10 mouse cellular contexts compared by ENCODE assay signal in genomic region chr3:104791017-104791416, GRCm38 (mm10). TPM values are rescaled to one million over a fixed set of nuclear protein-coding genes. Genes with fewer than 3 reads are reported as not detected.
A peak's percentile ranks its signal among the peaks of the same experiment; 100 is the strongest.
DNase-seq lines count a peak whose midpoint lies in the region; ATAC-seq and TF ChIP-seq lines count a peak whose summit lies in the region.
"Had no signal": no experiment of that assay in that cellular context is flagged by ENCODE, and none has a peak within 500 bp of the region (broad histone marks: within the 10 kb centered on the region; RNA-seq: fewer than 3 reads in every experiment).

No protein-coding gene starts in this region.

- no peak for DNase-seq in heart, embryonic 10.5 days (ENCODE audit: low spot score)
- no peak for DNase-seq in heart, adult 11 months
- DNase-seq in heart, postnatal 0 days (ENCODE audit: low spot score), result no peak
- DNase-seq in liver, postnatal 0 days, result no peak
- DNase-seq in adrenal gland, adult 18-20 months (ENCODE audit: low spot score in 2 of 2), result no peak
- DNase-seq in layer of hippocampus, adult 18-20 months (ENCODE audit: low spot score in 2 of 2), result no peak
- DNase-seq in urinary bladder, postnatal 10 days (ENCODE audit: low spot score), result no peak
- DNase-seq: B cell, adult 2 months had no signal

- peak overlapping the region; percentile 90 for H3K27ac ChIP-seq in heart, embryonic 10.5 days
- H3K27ac ChIP-seq in ES-Bruce4 (ENCODE audit: insufficient read depth, low read length), result 0 out of 2 replicates have a peak overlapping the region, but pooled peaks have one; percentile 13
- H3K27ac ChIP-seq in heart, postnatal 0 days (ENCODE audit: low read depth), result peak overlapping the region; percentile 92
- no peak overlapping the region for H3K27ac ChIP-seq in liver, postnatal 0 days (ENCODE audit: low read depth)

- ATAC-seq in heart, postnatal 0 days (ENCODE audit: insufficient read depth, low read depth), result no peak
- ATAC-seq in liver, postnatal 0 days, result no peak

- H3K4me2 ChIP-seq in heart, postnatal 0 days (ENCODE audit: low read depth, low read length), result peak overlapping the region; percentile 77
- H3K4me2 ChIP-seq in liver, postnatal 0 days (ENCODE audit: low read depth, low read length), result peak overlapping the region; percentile 69

- H3K36me3 ChIP-seq in heart, embryonic 10.5 days, result peaks cover 46% of the 10 kb centered on the region
- H3K36me3 ChIP-seq in ES-Bruce4 (ENCODE audit: control insufficient read depth, insufficient read depth, low read length, poor library complexity, severe bottlenecking), result peaks cover 3% of the 10 kb centered on the region; the same call in 1 of the 2 replicates
- H3K36me3 ChIP-seq in heart, postnatal 0 days (replicated peaks; ENCODE audit: control insufficient read depth, insufficient read depth, low read length), result peaks cover 16% of the 10 kb centered on the region
- H3K36me3 ChIP-seq in liver, postnatal 0 days (replicated peaks; ENCODE audit: insufficient read depth, low read length), result peaks cover 17% of the 10 kb centered on the region

- H3K9me3 ChIP-seq in heart, embryonic 10.5 days, result no peaks in the 10 kb centered on the region
- H3K9me3 ChIP-seq in ES-Bruce4 (replicated peaks; ENCODE audit: control insufficient read depth, insufficient read depth, low read length, poor library complexity, severe bottlenecking), result no peaks in the 10 kb centered on the region
- H3K9me3 ChIP-seq in heart, postnatal 0 days (replicated peaks; ENCODE audit: control insufficient read depth, low read length), result no peaks in the 10 kb centered on the region
- H3K9me3 ChIP-seq in liver, postnatal 0 days (ENCODE audit: low read length), result no peaks in the 10 kb centered on the region

- peaks cover 73% of the 10 kb centered on the region for H3K4me1 ChIP-seq in heart, embryonic 10.5 days
- H3K4me1 ChIP-seq in ES-Bruce4 (ENCODE audit: control insufficient read depth, insufficient read depth, low read length), result peaks cover 18% of the 10 kb centered on the region
- peaks cover 38% of the 10 kb centered on the region for H3K4me1 ChIP-seq in heart, postnatal 0 days (ENCODE audit: control insufficient read depth, insufficient read depth)
- H3K4me1 ChIP-seq in liver, postnatal 0 days (ENCODE audit: insufficient read depth), result peaks cover 39% of the 10 kb centered on the region

- TF ChIP-seq EP300 in ES-Bruce4 (IDR thresholded peaks at IDR 0.05; ENCODE audit: insufficient read depth, low read depth, low read length), result no peak
- TF ChIP-seq EP300 in heart, postnatal 0 days (IDR thresholded peaks at IDR 0.05; ENCODE audit: low read depth), result no peak
- TF ChIP-seq EP300 in liver, postnatal 0 days (IDR thresholded peaks at IDR 0.05; ENCODE audit: low read depth), result no peak

- 15% methylated on average over 4 of the region's 4 CpGs for WGBS in heart, embryonic 10.5 days
- 23% methylated on average over 4 of the region's 4 CpGs for WGBS in heart, postnatal 0 days
- 54% methylated on average over 4 of the region's 4 CpGs for WGBS in liver, postnatal 0 days (ENCODE audit: insufficient replicate concordance)

- H3K9ac ChIP-seq in ES-Bruce4 (ENCODE audit: low read depth, poor library complexity, severe bottlenecking), result no peak overlapping the region
- peak overlapping the region; percentile 83 for H3K9ac ChIP-seq in heart, postnatal 0 days (replicated peaks; ENCODE audit: low read depth, low read length)
- H3K9ac ChIP-seq in liver, postnatal 0 days (replicated peaks), result peak overlapping the region; percentile 60; the same call in 1 of the 2 replicates

- H3K4me3 ChIP-seq in heart, embryonic 10.5 days, result peak overlapping the region; percentile 79
- H3K4me3 ChIP-seq in ES-Bruce4 (ENCODE audit: low read depth, low read length), result no peak overlapping the region
- H3K4me3 ChIP-seq in heart, postnatal 0 days (ENCODE audit: low read depth, low read length), result peak overlapping the region; percentile 70
- H3K4me3 ChIP-seq in liver, postnatal 0 days (ENCODE audit: low read depth, low read length), result no peak overlapping the region; the same call in 1 of the 2 replicates
- H3K4me3 ChIP-seq: erythroblast, embryonic 14.5 days had no signal

- H3K27me3 ChIP-seq in heart, embryonic 10.5 days (ENCODE audit: insufficient read depth, poor library complexity, severe bottlenecking), result no peaks in the 10 kb centered on the region
- H3K27me3 ChIP-seq in ES-Bruce4 (ENCODE audit: control insufficient read depth, insufficient read depth, low read length, poor library complexity, severe bottlenecking), result no peaks in the 10 kb centered on the region
- no peaks in the 10 kb centered on the region for H3K27me3 ChIP-seq in heart, postnatal 0 days (ENCODE audit: control insufficient read depth, insufficient read depth, low read length)
- peaks cover 7% of the 10 kb centered on the region; the same call in 1 of the 2 replicates for H3K27me3 ChIP-seq in liver, postnatal 0 days (ENCODE audit: insufficient read depth, low read length)

- no peak for TF ChIP-seq CTCF in ES-Bruce4 (IDR thresholded peaks at IDR 0.05; ENCODE audit: low read depth, low read length)
- TF ChIP-seq CTCF in heart, postnatal 0 days (IDR thresholded peaks at IDR 0.05; ENCODE audit: low read depth), result no peak
- TF ChIP-seq CTCF in liver, postnatal 0 days (IDR thresholded peaks at IDR 0.05; ENCODE audit: low read depth), result no peak

- TF ChIP-seq POLR2A in ES-Bruce4 (IDR thresholded peaks at IDR 0.05; ENCODE audit: insufficient read depth, low read length), result no peak

RNA-seq across cellular contexts. Expression of gene Rhoc, which starts 2.8 kb away (rescaled TPM):
- 243 and 267 TPM in 2 replicates for polyA plus RNA-seq in heart, embryonic 10.5 days (2016; fragmentation: Nextera tagmentation; extraction: Ambion mirVana)
- 123 and 125 TPM in 2 replicates for polyA plus RNA-seq in ES-Bruce4 (2011; ENCODE audit: insufficient read depth, insufficient read length, low read depth, missing spikeins)
- total RNA-seq in heart, postnatal 0 days (2014; rRNA removed; ENCODE audit: low replicate concordance), result 165 and 170 TPM in 2 replicates
- 165 and 170 TPM in 2 replicates for polyA plus RNA-seq in heart, postnatal 0 days (2015; fragmentation: Nextera tagmentation; extraction: Ambion mirVana)
- 37.0 and 38.1 TPM in 2 replicates for polyA plus RNA-seq in liver, postnatal 0 days (2015; fragmentation: Nextera tagmentation; extraction: Ambion mirVana)
- 100 to 1,000 TPM; 105 to 116 TPM for total RNA-seq in adrenal gland, adult 18-20 months (2021)
- 10 to 100 TPM; 20.5 to 21.6 TPM for total RNA-seq in layer of hippocampus, adult 18-20 months (2021)

RNA-seq across cellular contexts. Expression of gene Fam19a3, which starts 9.4 kb away (rescaled TPM):
- 0.70 and 1.4 TPM in 2 replicates for polyA plus RNA-seq in heart, embryonic 10.5 days (2016; fragmentation: Nextera tagmentation; extraction: Ambion mirVana)
- 0.20 and 0.31 TPM in 2 replicates for polyA plus RNA-seq in ES-Bruce4 (2011; ENCODE audit: insufficient read depth, insufficient read length, low read depth, missing spikeins)
- 0.77 and 1.1 TPM in 2 replicates for total RNA-seq in heart, postnatal 0 days (2014; rRNA removed; ENCODE audit: low replicate concordance)
- polyA plus RNA-seq in heart, postnatal 0 days (2015; fragmentation: Nextera tagmentation; extraction: Ambion mirVana), result 1.1 TPM in 2 replicates
- 0.02 TPM in 1 of 2 replicates, not detected in the other for polyA plus RNA-seq in liver, postnatal 0 days (2015; fragmentation: Nextera tagmentation; extraction: Ambion mirVana)
- total RNA-seq in adrenal gland, adult 18-20 months (2021), result 1 to 10 TPM in 1 of 2 experiments, under 1 TPM in 1; 0.60 to 1.2 TPM
- total RNA-seq in layer of hippocampus, adult 18-20 months (2021), result not detected
- polyA plus RNA-seq: erythroblast, embryonic 14.5 days had no signal

RNA-seq across cellular contexts. Expression of gene Ppm1j, which starts 10.2 kb away (rescaled TPM):
- polyA plus RNA-seq in heart, embryonic 10.5 days (2016; fragmentation: Nextera tagmentation; extraction: Ambion mirVana), result 19.9 and 44.8 TPM in 2 replicates
- polyA plus RNA-seq in ES-Bruce4 (2011; ENCODE audit: insufficient read depth, insufficient read length, low read depth, missing spikeins), result 21.4 and 23.8 TPM in 2 replicates
- 49.4 and 84.0 TPM in 2 replicates for total RNA-seq in heart, postnatal 0 days (2014; rRNA removed; ENCODE audit: low replicate concordance)
- 59.0 and 67.8 TPM in 2 replicates for polyA plus RNA-seq in heart, postnatal 0 days (2015; fragmentation: Nextera tagmentation; extraction: Ambion mirVana)
- polyA plus RNA-seq in liver, postnatal 0 days (2015; fragmentation: Nextera tagmentation; extraction: Ambion mirVana), result 0.30 and 0.31 TPM in 2 replicates
- 1 to 10 TPM; 2.9 to 4.6 TPM for total RNA-seq in adrenal gland, adult 18-20 months (2021)
- under 1 TPM; 0.37 to 0.38 TPM for total RNA-seq in layer of hippocampus, adult 18-20 months (2021)
- polyA plus RNA-seq: erythroblast, embryonic 14.5 days had no signal

RNA-seq across cellular contexts. Expression of gene Mov10, which starts 27.3 kb away (rescaled TPM):
- 42.2 and 54.0 TPM in 2 replicates for polyA plus RNA-seq in heart, embryonic 10.5 days (2016; fragmentation: Nextera tagmentation; extraction: Ambion mirVana)
- polyA plus RNA-seq in ES-Bruce4 (2011; ENCODE audit: insufficient read depth, insufficient read length, low read depth, missing spikeins), result 79.9 and 90.4 TPM in 2 replicates
- total RNA-seq in heart, postnatal 0 days (2014; rRNA removed; ENCODE audit: low replicate concordance), result 19.9 and 20.2 TPM in 2 replicates
- polyA plus RNA-seq in heart, postnatal 0 days (2015; fragmentation: Nextera tagmentation; extraction: Ambion mirVana), result 13.2 and 14.0 TPM in 2 replicates
- polyA plus RNA-seq in liver, postnatal 0 days (2015; fragmentation: Nextera tagmentation; extraction: Ambion mirVana), result 36.1 and 37.3 TPM in 2 replicates
- 10 to 100 TPM in 1 of 2 experiments, 1 to 10 TPM in 1; 9.0 to 15.0 TPM for total RNA-seq in adrenal gland, adult 18-20 months (2021)
- 1 to 10 TPM; 7.9 to 9.7 TPM for total RNA-seq in layer of hippocampus, adult 18-20 months (2021)

Comparison
In these comparisons a context has a peak if more than half of its experiments do, and no peak if none do; other contexts are left out.
1. H3K4me3 ChIP-seq: peak in heart, embryonic 10.5 days (single experiment) and heart, postnatal 0 days (single experiment); none in ES-Bruce4 (single experiment) and liver, postnatal 0 days (single experiment).
2. RNA of gene Ppm1j, which starts 10.2 kb away (polyA plus RNA-seq): 59.0 to 67.8 TPM in heart, postnatal 0 days, 21.4 to 23.8 TPM in ES-Bruce4 and 19.9 to 44.8 TPM in heart, embryonic 10.5 days; 0.30 to 0.31 TPM in liver, postnatal 0 days; every median in the first group is over 10 times any median in the second.